Mouse (Mus musculus) heart, postnatal 4 days (tissue): Measurements from ENCODE around the gene Camk1g. TPM values are rescaled to one million over a fixed set of nuclear protein-coding genes. Genes with fewer than 3 reads are reported as not detected.

Experiments used
- DNase-seq: peaks from one replicate; pipeline ENCODE4 v3.0.0; 2021
- total RNA-seq, 2 experiments: library from RNA; stranded (reverse); gene quantifications; 2 replicates each; pipeline ENCODE4 v1.2.3; 2021

Camk1g gene
- total RNA-seq, 2 experiments from 2014 or later = 3.9 to 4.1 TPM

DNA sequence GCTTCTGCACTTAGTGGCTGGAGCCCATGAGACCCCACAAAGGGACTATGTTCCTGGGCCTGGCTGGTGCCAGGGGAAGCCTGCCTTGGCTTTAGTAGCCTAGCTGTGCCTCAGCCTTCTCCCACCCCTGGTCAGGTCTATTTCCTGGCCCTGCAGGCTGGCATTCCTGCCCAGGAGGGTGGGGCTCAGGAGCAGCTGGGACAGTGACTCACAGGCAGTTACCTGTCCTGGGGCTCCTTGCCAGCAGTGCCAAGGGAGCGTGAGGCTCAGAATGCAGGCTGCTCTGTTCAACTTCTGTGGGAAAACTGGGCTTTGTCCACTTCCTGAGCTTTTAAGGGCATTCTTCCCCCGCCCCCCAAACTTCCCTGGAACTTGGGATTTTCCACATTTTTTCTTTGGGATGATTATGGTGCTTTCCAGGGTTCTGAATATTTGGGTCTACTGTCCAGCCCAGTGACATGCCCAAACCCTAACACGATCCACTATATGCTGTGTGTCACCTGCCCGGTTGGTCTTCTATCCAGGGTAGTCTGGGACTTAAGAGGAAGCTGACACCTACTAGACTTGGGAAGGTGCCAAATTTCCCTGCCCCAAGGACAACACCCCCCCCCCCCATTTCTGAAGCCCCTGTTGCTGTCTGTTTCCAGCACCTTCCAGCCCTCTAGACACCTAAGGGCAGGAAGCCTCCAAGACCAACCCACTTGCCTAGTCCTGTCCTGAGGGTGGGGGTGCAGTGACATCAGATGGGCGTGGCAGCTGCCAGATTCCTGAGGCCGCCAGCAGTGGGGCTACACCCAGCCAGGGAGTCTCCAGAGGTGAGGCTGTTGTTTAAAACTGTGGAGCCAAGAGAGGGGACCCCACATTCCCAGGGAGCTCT lies 68.6 kb downstream of the Camk1g start:
- DNase-seq = peak; percentile 27

DNA sequence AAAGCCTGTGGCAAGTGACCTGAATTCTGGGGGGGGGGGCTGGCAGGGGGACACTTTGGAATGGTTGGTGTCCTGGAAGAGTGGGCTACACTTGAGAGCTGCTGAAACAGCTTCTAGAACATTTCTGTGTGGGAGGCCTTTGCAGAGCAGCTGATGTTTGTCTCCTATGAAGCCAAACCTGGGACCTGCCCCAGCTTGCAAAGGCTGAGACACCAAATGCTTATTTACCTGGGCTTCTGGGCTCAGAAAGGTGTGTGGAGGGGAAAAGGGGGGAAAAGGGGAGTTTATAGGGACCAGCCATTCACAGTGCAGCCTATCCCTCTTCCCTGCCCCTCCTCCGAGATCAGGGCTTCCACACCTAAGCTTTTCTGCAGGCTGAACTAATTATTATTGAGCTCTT lies 70.1 kb downstream of the Camk1g start:
- DNase-seq = no peak

DNA sequence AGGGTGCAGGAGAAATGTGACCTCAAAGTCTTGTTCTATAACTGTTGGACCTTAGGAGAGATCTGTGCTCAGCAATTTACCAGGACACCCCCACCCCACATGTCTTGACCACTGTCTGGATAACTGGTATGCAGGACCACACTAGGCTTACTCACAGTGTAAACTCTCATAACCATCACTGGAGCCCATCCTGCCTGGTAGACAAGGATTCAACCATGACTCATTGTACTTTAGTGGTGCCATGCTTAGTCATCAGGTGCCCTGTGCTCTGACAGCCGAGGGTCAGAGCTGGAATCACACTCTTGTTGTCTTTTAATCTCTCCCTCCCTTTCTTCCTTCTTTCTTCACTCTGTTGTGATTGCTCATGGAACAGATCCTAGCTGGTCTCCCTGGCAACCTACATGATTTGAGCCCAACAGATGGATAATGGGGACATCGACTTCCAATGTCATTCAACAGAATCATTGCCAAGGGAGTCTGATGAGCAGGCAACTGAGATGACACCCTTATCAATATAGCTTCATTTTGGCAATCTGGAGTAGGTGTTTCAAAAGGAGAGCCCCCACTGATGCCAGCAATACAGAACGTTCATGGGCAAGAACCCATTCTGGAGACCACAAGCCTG lies 71.8 kb downstream of the Camk1g start:
- no peak for DNase-seq

Other genes starting within 250 kb of the Camk1g start
- gene Diexf, start 240.0 kb downstream of the Camk1g start, total RNA-seq = 10 to 100 TPM; 10.2 to 11.8 TPM
- 1 to 10 TPM; 6.0 to 7.5 TPM for gene Irf6, start 217.2 kb downstream of the Camk1g start, total RNA-seq
- 1 to 10 TPM; 5.3 to 7.8 TPM for gene A130010J15Rik, start 202.3 kb downstream of the Camk1g start, total RNA-seq
- gene Traf3ip3, start 168.6 kb downstream of the Camk1g start, total RNA-seq = 1 to 10 TPM; 1.0 to 1.4 TPM
- gene Lamb3, start 162.6 kb downstream of the Camk1g start, total RNA-seq = 1 to 10 TPM; 8.3 to 9.7 TPM
- 1 to 10 TPM; 1.0 to 1.5 TPM for gene Hsd11b1, start 106.2 kb downstream of the Camk1g start, total RNA-seq
- gene G0s2, start 97.1 kb downstream of the Camk1g start, total RNA-seq = 10 to 100 TPM; 51.9 to 62.0 TPM